Mouse (Mus musculus) hematopoietic multipotent progenitor cell, adult 10-12 weeks (in vitro differentiated cells): ENCODE results near the gene Olfr1188. TPM values are rescaled to one million over a fixed set of nuclear protein-coding genes. Genes with fewer than 3 reads are reported as not detected.

Source experiments
- polyA plus RNA-seq: library from polyadenylated mRNA; stranded (reverse); fragments of >175 nt; gene quantifications from 2 replicates; pipeline ENCODE4 v1.2.3, GENCODE M21; 2012; ENCODE audit warnings: low replicate concordance

Olfr1188 gene
- not detected in 2 replicates for polyA plus RNA-seq

DNA sequence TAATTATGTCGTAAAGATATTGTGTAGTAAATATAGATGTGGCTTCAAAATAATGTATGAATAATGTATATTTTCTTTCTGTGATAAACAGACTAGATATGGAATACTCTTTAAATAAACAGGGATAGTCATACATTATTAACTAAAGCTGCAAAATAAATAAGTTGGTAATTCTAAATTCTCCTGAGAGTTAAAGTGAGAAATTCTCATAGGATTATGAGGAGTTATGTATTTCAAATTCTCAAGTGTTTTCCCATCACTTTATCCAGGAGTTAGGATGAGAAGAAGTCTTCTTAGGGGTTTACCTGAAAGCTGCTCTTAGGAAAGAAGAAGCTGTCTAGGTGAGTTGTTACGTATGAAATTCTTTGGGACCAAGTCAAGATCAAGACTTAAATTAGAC lies at the start of gene Olfr1188:
Gene Olfr1188 (plus strand): TSS at position 301 of the 400 bp plus-strand sequence.

DNA sequence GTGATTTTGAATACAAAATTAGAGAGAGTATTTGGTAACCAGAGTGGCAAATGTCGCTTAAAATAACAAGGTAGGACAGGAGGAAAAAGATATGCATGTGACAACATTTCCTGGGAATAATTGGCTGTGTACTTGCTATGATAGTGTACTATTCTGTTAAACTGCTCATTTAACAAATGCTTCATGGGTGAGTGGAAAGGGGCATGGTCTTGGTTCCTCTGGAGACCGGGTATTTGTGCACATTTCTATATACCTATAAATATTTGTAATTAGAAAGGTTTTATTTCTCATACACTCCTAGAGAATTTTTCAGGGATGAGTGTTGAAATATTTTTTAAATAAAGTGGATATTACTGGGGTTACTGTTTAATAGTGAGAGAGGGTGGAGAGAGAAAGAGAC lies 38.5 kb upstream of the Olfr1188 start, which contains the start of gene Olfr1186:
Gene Olfr1186 (plus strand): TSS at position 301 of the 400 bp plus-strand sequence.

GRCm38 (mm10) chr2:88586154-88586553 lies 29.4 kb downstream of the Olfr1188 start, which contains the start of gene Olfr1189:
TSS of gene Olfr1189 (plus strand) at chr2:88586454.

Other genes with a start within 250 kb of the Olfr1188 start
- not detected in 2 replicates for gene Olfr1174-ps, start 241.8 kb upstream of the Olfr1188 start, polyA plus RNA-seq
- not detected in 2 replicates for gene Olfr1175-ps, start 229.7 kb upstream of the Olfr1188 start, polyA plus RNA-seq
- gene Olfr1176, start 220.2 kb upstream of the Olfr1188 start, polyA plus RNA-seq, result not detected in 2 replicates
- gene Olfr1177-ps, start 210.4 kb upstream of the Olfr1188 start, polyA plus RNA-seq, result not detected in 2 replicates
- gene Olfr1178, start 169.9 kb upstream of the Olfr1188 start, polyA plus RNA-seq, result not detected in 2 replicates
- gene Olfr1179, start 150.5 kb upstream of the Olfr1188 start, polyA plus RNA-seq, result not detected in 2 replicates
- gene Olfr1180, start 137.8 kb upstream of the Olfr1188 start, polyA plus RNA-seq, result not detected in 2 replicates
- gene Olfr1181, start 130.8 kb upstream of the Olfr1188 start, polyA plus RNA-seq, result not detected in 2 replicates
- gene Gm13757, start 107.8 kb upstream of the Olfr1188 start, polyA plus RNA-seq, result not detected in 2 replicates
- gene Olfr1183, start 102.1 kb upstream of the Olfr1188 start, polyA plus RNA-seq, result not detected in 2 replicates
- gene Olfr1184, start 73.3 kb upstream of the Olfr1188 start, polyA plus RNA-seq, result not detected in 2 replicates
- gene Olfr1185-ps1, start 63.6 kb upstream of the Olfr1188 start, polyA plus RNA-seq, result not detected in 2 replicates
- gene Olfr1186, start 38.4 kb upstream of the Olfr1188 start, polyA plus RNA-seq, result not detected in 2 replicates
- gene Olfr1189, start 29.5 kb downstream of the Olfr1188 start, polyA plus RNA-seq, result not detected in 2 replicates
- gene Olfr1191-ps1, start 83.6 kb downstream of the Olfr1188 start, polyA plus RNA-seq, result not detected in 2 replicates
- not detected in 2 replicates for gene Olfr1192-ps1, start 91.6 kb downstream of the Olfr1188 start, polyA plus RNA-seq
- gene Olfr1193, start 118.7 kb downstream of the Olfr1188 start, polyA plus RNA-seq, result not detected in 2 replicates
- gene Olfr1195, start 132.3 kb downstream of the Olfr1188 start, polyA plus RNA-seq, result not detected in 2 replicates
- gene Olfr1196, start 147.7 kb downstream of the Olfr1188 start, polyA plus RNA-seq, result not detected in 2 replicates
- not detected in 2 replicates for gene Olfr1197, start 175.4 kb downstream of the Olfr1188 start, polyA plus RNA-seq
- not detected in 2 replicates for gene Olfr1198, start 194.4 kb downstream of the Olfr1188 start, polyA plus RNA-seq
- not detected in 2 replicates for gene Olfr1199, start 203.5 kb downstream of the Olfr1188 start, polyA plus RNA-seq
- gene Olfr1200, start 213.6 kb downstream of the Olfr1188 start, polyA plus RNA-seq, result not detected in 2 replicates
- gene Olfr1201, start 236.1 kb downstream of the Olfr1188 start, polyA plus RNA-seq, result not detected in 2 replicates